Mouse (Mus musculus) urinary bladder, postnatal 36 days (tissue): ENCODE measurements at regions not wholly inside any gene's neighbourhood (a gene's known extent, or its start where the extent isn't known, plus 50 kb on each side); places are given as distances from the start of the nearest gene placed in this dataset.

Experiments used
- DNase-seq, 2 experiments: peaks; one replicate each; pipeline ENCODE4 v3.0.0; 2022; ENCODE audit warnings: low spot score in 2 of 2, mixed read lengths in 1 of 2

GRCm38 (mm10) chr3:58072230-58072839, 224.5 kb upstream of the Pfn2 start:
- no peak for DNase-seq

- DNase-seq, result no peak
Measured at GRCm38 (mm10) chr3:58089344-58090139, 241.7 kb upstream of the Pfn2 start.

- DNase-seq, result no peak
Measured at GRCm38 (mm10) chr3:58090396-58090795, 242.5 kb upstream of the Pfn2 start.

DNA sequence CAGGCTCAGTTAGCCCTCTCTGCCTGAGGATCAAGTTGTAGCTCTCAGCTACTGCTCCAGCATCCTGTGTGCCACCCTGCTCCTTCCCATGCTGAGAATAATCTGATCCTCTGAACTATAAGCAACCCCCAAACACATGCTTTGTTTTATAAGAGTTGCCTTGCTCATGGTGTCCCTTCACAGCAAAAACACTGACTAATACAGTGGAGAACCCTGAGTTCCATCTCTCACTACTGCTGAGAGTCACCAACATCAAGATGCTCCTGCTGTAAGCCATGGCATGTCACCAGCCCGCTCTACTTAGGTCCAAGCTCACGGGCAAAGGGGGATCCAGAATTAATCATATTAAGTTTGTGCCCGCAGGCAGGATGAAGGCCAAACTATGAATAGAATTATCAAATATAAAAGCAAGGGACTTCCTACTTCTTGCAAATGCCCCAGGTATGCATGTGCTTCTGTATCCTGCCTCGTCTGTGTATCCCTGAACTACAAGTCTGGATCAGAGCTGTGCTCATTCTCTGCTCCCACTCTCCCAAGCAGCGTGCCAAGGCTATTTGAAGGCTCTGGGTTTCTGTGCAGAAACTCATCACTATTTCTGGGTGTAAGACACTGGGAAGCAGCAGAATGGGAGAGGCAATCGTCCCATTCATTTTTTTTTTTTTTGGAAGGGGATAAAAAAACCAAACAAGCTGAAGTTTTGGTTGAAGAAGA, 243.7 kb upstream of the Pfn2 start:
- DNase-seq, result no peak

GRCm38 (mm10) chr3:58110911-58111476, 263.1 kb upstream of the Pfn2 start:
- no peak for DNase-seq

DNA sequence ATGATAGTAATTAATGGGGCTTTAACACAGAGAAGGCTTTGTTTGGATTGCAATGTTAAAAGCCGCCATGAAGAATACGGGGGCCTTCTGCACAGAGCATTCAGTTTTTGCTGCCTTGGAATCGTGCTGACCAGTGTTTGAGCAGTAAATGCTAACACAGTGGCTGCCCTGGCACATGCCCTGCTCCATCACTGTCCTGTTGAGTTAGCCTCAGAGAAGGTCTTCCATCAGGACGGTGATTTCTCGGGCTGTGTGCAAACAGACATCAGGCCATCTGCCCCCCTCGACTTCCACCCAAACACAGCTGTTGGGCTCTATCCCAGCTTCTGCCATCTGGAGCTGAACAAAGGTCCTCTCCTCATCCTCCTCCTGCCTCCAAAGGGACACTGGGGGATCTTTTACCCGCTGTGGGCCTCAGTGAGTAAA, 264.6 kb upstream of the Pfn2 start:
- DNase-seq, result no peak

DNA sequence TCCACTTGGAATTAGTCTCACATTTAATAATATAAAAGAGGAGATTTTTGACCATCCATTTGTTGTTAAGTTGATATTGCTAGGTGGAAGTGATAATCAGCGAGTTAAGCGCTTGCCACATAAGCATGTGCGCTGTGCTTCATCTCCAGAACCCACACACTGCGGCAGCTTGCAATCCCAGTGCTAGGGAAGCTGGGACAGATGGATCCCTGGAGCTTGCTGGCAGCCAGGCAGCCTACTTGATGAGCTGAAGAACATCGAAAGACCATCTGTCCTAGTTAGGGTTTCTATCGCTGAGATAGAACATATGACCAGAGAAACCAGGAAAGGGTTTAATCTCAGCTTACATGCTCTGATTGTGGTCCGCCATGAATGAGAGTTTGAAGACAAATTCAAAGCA, 266.1 kb upstream of the Pfn2 start:
- no peak for DNase-seq

DNA sequence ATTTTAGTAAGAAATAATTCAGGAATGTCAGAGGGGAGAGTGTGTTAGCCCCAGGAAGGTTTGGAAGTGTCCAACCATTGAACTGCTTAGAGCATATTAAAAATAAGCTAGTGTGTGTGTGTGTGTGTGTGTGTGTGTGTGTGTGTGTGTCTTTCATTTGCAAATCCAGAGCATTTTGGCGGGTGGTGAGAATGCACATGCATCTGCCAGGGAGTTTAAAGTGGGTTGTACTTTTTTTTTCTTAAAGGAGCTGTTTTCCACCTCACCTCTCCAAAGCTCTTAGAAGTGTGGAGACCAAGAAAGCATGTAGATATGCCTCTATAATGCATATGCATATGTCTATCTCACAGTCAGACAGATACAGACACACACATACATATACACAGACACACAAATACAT, 267.6 kb upstream of the Pfn2 start:
- DNase-seq, result no peak

- DNase-seq, result no peak
Measured at GRCm38 (mm10) chr3:58116848-58117247, 269.0 kb upstream of the Pfn2 start.

DNA sequence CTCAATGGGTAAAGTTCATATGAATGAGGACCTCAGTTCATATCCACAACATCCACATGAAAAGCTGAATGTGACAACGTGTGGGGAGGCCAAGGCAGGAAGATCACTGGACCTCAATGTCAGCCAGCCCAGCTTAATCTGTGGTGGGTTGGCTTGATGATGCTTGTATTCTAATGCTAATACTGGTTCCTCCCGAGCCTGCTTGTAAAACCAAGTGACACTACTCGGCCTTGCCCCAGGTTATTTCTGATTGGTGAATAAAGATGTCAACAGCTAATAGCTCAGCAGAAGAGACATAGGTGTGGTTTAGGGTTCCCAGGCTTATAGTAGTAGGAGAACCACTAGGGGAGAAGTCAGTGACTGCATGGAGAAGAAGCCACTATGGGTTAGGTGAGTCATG, 272.2 kb upstream of the Pfn2 start:
- DNase-seq, result no peak

- peak; percentile 43 to 60 for DNase-seq
Measured at GRCm38 (mm10) chr3:58122456-58123359, 274.8 kb upstream of the Pfn2 start.

DNA sequence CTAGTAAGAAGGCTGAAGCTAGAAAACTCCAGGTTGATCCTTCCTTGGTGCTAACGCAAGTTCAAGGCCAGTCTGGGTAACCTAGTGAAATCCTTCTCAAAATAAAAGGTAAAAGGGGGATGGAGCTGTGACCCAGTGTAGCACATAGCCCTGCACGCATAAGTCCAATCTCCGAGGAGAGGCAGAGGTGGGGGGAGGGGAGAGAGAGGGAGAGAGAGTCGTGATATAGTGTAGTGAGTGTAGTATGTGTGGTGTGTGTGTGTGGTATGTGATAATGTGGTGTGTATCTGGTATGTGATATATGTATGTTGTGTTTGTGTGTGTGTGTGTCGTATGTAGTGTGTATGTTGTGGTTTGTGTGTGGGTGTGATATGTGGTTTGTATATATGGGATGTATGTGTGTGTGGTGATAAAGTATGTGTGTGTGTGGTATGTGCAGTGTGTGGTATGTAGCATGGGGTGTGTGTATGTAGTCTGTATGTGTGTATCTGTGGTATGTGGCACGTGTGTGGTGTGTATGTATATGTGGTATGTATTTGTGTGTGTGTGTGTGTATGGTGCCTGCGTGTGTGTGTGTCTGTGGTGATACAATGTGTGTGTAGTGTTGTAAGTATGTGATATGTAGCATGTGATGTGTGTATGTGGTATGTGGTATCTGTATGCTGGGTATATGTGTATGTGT, 275.7 kb upstream of the Pfn2 start:
- no peak for DNase-seq

DNA sequence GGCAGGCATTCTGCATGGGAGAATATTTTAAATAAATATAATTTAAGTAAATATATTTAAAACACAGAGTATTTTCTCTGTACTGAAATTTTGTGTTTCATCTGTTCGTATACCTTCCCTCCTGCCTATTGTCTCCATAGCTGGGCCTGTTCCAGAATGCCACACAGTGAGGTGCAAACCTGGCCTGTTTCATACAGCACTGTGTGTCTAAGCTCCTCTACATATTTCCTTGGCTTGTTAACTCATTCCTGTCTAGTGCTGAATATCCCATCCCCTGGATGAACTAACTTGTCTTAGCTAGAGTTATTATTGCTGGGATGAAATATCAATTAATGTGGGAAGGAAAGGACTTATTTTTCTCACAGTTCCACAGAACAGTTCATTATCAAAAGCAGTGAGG, 277.0 kb upstream of the Pfn2 start:
- no peak for DNase-seq

GRCm38 (mm10) chr3:58126996-58127395, 279.1 kb upstream of the Pfn2 start:
- no peak for DNase-seq

DNA sequence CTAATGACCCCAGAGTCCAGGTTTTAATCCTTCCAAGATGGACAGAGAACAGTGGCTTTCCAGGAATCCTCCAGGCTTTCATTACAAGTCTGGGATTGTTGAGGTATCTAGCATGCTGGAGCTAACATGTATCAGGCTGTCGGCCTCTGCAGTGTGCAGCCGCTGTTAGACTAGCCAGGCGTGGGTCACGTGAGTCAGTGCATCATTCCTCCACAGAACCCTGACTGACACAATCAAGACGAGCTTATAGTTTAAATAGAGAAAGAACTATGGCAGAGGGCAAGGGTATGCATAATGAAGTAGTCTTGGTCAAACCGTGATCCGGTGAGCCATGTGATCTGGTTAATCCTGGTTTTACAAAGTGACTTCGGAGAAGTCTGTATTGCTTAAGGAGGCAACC, 280.2 kb upstream of the Pfn2 start:
- no peak for DNase-seq

DNA sequence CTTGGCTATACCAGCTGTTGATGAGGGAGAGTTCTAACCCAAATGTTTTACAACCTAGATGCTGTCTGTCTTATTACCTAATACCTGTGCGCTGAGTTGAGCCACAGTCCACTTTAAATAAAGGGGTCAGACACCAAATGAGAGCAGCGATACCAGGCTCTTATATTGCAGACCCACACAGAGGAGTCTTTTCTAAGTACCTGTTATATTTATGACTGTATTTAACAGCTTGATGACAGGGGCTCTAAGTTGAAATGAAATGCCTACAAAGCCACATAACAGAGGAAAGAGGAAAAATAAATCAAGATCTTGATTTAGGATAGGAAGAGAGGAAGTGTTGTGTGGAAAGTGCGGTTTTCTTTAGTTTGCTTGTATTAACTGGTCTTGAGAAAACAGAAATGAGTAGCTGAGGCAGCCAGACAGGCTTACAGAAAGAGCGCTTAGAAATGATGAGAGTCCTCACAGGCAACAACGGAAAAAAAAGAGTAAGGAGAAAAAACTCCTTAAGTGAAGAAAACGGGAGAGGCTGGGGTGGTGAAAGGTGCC, 281.6 kb upstream of the Pfn2 start:
- DNase-seq, result no peak

- no peak for DNase-seq
Measured at GRCm38 (mm10) chr3:58135607-58136365, 278.7 kb upstream of the Tsc22d2 start.

- peak; percentile 34 to 48 for DNase-seq
Measured at GRCm38 (mm10) chr3:58138726-58139585, 275.6 kb upstream of the Tsc22d2 start.

DNA sequence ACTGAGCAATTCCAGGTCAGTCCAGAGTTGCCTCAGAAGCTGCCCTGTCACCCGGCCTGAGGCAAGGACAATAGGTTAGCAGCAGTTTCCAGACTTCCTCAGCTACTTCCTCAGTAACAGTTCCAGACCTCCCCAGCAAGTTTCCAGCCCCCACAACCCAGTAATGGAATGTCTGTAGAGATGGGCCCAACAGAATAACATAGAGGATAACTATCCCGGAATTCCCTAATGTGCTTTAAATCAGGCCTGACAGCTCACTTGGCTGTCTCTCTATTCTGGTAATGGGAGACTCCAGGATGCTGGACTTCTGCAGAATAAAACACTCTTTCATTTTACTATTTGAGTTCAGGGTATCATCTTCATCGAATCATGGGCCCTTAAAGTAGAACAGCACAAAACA, 268.4 kb upstream of the Tsc22d2 start:
- DNase-seq, result no peak
